Mouse (Mus musculus): ENCODE measurements at regions not wholly inside any gene's neighbourhood (a gene's known extent, or its start where the extent isn't known, plus 50 kb on each side); places are given as distances from the start of the nearest gene placed in this dataset.

- no peak for DNase-seq (ENCODE audit: low spot score)
Observed at GRCm38 (mm10) chr1:152313480-152313879, 73.0 kb downstream of the Tsen15 start.

GRCm38 (mm10) chr1:152305461-152305860, 81.0 kb downstream of the Tsen15 start:
- no peak for DNase-seq (ENCODE audit: low spot score)

- no peak for DNase-seq (ENCODE audit: low spot score)
Observed at GRCm38 (mm10) chr1:152304487-152305130, 81.9 kb downstream of the Tsen15 start.

GRCm38 (mm10) chr1:152301355-152301754, 85.1 kb downstream of the Tsen15 start:
- no peak for DNase-seq (ENCODE audit: low spot score)

GRCm38 (mm10) chr1:152292196-152292736, 94.2 kb downstream of the Tsen15 start:
- DNase-seq (ENCODE audit: low spot score), result no peak

GRCm38 (mm10) chr1:152290768-152291167, 95.7 kb downstream of the Tsen15 start:
- DNase-seq (ENCODE audit: low spot score), result peak; percentile 78

- no peak for DNase-seq (ENCODE audit: low spot score)
Observed at GRCm38 (mm10) chr1:152287566-152288490, 98.7 kb downstream of the Tsen15 start.

GRCm38 (mm10) chr1:152286677-152287076, 99.8 kb downstream of the Tsen15 start:
- no peak for DNase-seq (ENCODE audit: low spot score)

- no peak for DNase-seq (ENCODE audit: low spot score)
Observed at GRCm38 (mm10) chr1:152282106-152282505, 104.4 kb downstream of the Tsen15 start.

GRCm38 (mm10) chr1:152281201-152281600, 105.3 kb downstream of the Tsen15 start:
- no peak for DNase-seq (ENCODE audit: low spot score)

- DNase-seq (ENCODE audit: low spot score), result no peak
Observed at GRCm38 (mm10) chr1:152280014-152280413, 106.5 kb downstream of the Tsen15 start.

GRCm38 (mm10) chr1:152275011-152275410, 111.5 kb downstream of the Tsen15 start:
- no peak for DNase-seq (ENCODE audit: low spot score)

- no peak for DNase-seq (ENCODE audit: low spot score)
Observed at GRCm38 (mm10) chr1:152273430-152273829, 113.1 kb downstream of the Tsen15 start.

- no peak for DNase-seq (ENCODE audit: low spot score)
Observed at GRCm38 (mm10) chr1:152269936-152270702, 116.4 kb downstream of the Tsen15 start.

GRCm38 (mm10) chr1:152266390-152266789, 120.1 kb downstream of the Tsen15 start:
- DNase-seq (ENCODE audit: low spot score), result no peak

GRCm38 (mm10) chr1:152264981-152265380, 121.5 kb downstream of the Tsen15 start:
- no peak for DNase-seq (ENCODE audit: low spot score)

GRCm38 (mm10) chr1:152261472-152261871, 125.0 kb downstream of the Tsen15 start:
- no peak for DNase-seq (ENCODE audit: low spot score)

GRCm38 (mm10) chr1:152260950-152261349, 125.5 kb downstream of the Tsen15 start:
- no peak for DNase-seq (ENCODE audit: low spot score)

GRCm38 (mm10) chr1:152258258-152258657, 128.2 kb downstream of the Tsen15 start:
- no peak for DNase-seq (ENCODE audit: low spot score)

- DNase-seq (ENCODE audit: low spot score), result no peak
Observed at GRCm38 (mm10) chr1:152253906-152254305, 132.6 kb downstream of the Tsen15 start.

GRCm38 (mm10) chr1:152253486-152253885, 133.0 kb downstream of the Tsen15 start:
- DNase-seq (ENCODE audit: low spot score), result no peak

GRCm38 (mm10) chr1:152252658-152253267, 133.7 kb downstream of the Tsen15 start:
- no peak for DNase-seq (ENCODE audit: low spot score)

Measured in urinary bladder, postnatal 14 days (tissue).